Mouse (Mus musculus): ENCODE measurements around the gene Olfr1120.
A peak's percentile ranks its signal among the peaks of the same experiment; 100 is the strongest.
"Not testable (repeated sequence)": the region's sequence is repeated elsewhere in the genome, so short reads cannot be mapped to it uniquely, and the experiment has no call there.

The Olfr1120 gene

DNA sequence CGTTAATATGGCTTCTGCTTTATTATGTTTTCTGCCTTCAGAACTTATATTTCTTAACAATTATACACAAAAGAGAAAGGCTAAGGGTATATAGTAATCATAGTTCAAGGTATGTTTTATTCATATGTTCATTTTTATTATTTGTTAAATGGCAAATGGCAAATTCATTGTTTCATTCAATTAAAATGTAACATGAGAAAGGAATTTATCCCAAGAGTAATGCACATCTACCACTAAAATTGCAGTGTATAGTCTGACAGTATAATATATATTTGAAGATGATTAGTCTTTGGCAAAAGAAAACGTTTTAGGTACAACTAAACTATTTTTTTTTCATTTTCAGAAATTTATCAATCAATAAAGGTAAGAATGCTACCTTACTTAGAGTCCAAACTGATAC is at the start of gene Olfr1120:
Gene Olfr1120, plus strand, starts transcription at position 301 of the 400 bp plus-strand sequence.
- no peak for DNase-seq (ENCODE audit: low read depth, low spot score)

DNA sequence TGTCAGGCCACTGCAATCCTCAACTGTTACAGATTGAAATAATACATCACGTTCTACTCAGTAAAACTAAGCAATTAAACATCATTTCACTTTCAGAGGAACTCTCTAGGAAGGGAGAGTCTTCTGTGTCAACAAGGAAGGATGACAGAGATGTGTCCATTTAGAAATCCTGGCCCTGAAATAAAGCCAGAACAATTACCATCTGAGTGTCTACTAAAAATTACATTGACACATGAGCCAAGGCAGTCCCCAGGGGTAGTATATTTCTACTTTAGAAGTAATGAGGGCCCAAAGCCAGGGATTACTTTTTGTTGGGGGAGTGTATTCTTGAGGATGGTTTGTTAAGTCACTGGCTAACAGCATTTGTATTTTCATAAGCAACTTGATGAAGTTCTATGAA is 47.3 kb upstream of the Olfr1120 start, which contains the start of gene Olfr1118:
Gene Olfr1118, plus strand, starts transcription at position 301 of the 400 bp plus-strand sequence.
- DNase-seq (ENCODE audit: low read depth, low spot score) = no peak

DNA sequence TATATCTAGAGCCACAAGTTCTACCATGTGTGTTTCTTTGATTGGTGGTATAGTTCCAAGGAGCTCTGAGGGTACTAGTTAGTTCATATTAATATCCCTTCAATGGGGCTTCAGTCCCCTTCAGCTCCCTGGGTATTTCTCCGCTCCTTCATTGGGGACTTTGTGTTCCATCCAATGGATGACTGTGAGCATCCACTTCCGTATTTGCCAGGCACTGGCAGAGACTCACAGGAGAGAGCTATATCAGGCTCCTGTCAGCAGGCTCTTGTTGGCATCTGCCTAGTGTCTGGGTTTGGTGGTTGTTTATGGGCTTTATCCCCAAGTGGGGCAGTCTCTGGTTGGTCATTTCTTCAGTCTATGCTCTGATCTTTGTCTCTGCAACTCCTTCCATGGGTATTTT is 5.5 kb downstream of the Olfr1120 start:
- DNase-seq (ENCODE audit: low read depth, low spot score) = not testable (repeated sequence)

DNA sequence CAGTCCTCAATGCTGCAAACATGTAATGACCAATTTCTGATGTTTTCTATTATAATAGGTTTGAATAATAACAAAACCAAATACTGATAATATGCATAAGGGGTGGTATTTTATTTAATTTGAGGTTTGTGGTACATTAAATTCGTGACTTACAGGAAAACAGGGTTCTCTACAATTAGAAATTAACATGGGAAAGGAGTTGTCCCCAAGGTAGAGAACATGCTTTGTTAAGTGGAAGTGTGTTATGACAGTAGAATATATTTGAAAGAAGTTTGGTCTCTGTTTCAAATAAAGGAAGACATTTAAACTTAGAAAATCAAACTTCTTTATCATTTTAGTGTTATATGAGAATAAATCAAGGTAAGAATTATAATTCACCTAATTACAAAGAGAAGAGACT is 15.0 kb downstream of the Olfr1120 start, which contains the start of gene Olfr1121:
Gene Olfr1121, plus strand, starts transcription at position 301 of the 400 bp plus-strand sequence.
- no peak for DNase-seq (ENCODE audit: low read depth, low spot score)

DNA sequence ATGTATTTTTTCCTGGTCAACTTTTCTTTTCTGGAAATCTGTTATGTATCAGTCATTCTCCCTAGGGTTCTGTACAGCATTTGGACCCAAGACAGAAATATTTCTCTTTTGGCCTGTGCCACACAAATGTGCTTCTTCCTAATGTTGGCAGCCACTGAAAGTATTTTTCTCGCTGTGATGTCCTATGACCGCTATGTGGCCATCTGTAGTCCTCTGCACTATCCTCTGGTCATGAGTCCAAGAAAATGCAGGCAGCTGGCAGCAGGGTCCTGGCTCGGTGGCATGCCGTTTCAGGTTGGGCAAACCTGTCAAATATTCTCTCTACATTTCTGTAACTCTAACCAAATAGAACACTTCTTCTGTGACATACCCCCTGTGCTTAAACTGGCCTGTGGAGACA is 17.1 kb downstream of the Olfr1120 start:
- DNase-seq (ENCODE audit: low read depth, low spot score) = no peak

DNA sequence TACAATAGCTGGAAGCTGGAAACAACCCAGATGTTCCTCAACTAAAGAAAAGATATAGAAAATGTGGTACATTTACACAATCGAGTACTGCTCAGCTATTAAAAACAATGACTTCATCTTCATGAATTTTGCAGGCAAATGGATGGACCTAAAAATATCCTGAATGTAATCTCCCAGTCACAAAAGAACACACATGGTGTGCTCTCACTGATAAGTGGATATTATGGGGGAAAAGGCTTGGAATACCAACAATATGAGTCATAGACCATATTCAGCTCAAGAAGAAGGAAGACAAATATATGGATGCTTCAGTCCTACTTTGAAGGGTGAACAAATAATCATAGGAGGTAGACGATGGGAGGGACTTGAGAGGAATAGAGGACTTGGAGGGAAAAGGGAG is 29.3 kb downstream of the Olfr1120 start:
- no peak for DNase-seq (ENCODE audit: low read depth, low spot score)

DNA sequence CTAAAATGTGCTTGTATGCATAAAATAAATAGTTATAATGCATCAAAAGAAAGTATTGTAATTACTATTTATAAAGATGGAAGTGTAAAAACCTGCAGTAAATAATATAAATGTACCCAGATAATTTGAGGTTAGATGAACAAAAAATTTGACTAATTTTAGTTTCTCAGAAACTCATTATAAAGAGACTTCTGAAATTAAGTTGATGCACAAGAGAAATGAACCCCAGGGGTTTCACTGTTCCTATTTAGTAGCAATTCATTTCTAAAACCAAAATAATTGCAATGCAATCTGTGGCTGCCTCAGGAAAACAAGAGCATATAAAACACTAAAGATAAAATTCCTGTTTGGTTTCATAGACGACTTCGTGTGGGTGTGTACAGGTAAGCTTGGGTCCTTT is 30.9 kb downstream of the Olfr1120 start, which contains the start of gene Olfr1122:
Gene Olfr1122, plus strand, starts transcription at position 301 of the 400 bp plus-strand sequence.
- no peak for DNase-seq (ENCODE audit: low read depth, low spot score)

DNA sequence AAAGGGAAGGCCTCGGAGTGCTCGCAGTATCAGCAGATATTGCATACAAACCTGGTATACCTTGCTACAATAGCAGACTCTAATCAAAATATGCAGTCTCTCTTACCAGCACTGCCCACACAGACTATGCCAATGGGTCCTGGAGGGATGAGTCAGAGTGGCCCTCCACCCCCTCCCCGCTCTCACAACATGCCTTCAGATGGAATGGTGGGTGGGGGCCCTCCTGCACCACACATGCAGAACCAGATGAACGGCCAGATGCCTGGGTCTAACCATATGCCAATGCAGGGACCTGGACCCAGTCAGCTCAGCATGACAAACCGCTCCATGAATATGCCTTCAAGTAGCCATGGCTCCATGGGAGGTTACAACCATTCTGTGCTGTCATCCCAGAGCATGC is 39.0 kb downstream of the Olfr1120 start:
- DNase-seq (ENCODE audit: low read depth, low spot score) = not testable (repeated sequence)

DNA sequence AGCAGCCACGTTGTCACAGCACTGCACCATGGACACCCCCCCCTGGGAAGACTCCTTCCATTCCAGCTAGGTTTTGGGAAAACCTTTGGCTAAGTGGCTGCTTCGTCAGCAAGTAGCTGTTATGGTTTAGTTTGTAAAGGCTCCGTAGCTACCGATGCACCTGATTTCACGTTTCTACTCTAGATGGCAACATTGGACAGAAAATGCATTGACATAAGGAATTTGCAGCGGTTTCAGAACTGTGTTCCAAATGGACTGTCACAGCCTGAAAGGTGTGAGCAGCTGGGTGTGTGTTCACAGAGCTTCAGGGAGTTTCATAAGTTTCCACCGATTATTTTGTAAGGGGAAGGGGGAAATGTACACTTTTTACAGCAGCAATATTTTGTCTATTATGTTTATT is 40.1 kb downstream of the Olfr1120 start:
- peak; percentile 32 for DNase-seq (ENCODE audit: low read depth, low spot score)

Measured in R1 (cell line).